Mouse (Mus musculus) layer of hippocampus, postnatal 14 days (tissue): ENCODE measurements around the gene Icmt. TPM values are rescaled to one million over a fixed set of nuclear protein-coding genes. Genes with fewer than 3 reads are reported as not detected.

Experiments used
- DNase-seq, 2 experiments: peaks; one replicate each; pipeline ENCODE4 v3.0.0; 2021 to 2022; ENCODE audit warnings: low spot score in 2 of 2, mixed read lengths in 1 of 2
- long read RNA-seq, 2 experiments: library from polyadenylated mRNA; stranded (forward); transcript quantifications; one replicate each; pipeline ENCODE4 v2.0.0; 2021
- total RNA-seq, 2 experiments: library from RNA; stranded (reverse); gene quantifications; 2 replicates each; pipeline ENCODE4 v1.2.3; 2021

Gene Icmt
- total RNA-seq, result 10 to 100 TPM; 33.8 to 34.6 TPM
- long read RNA-seq, experiment 1, full-length matches to known transcripts, result 8 of 15 reads
- long read RNA-seq, experiment 1, partial matches to known transcripts, result 0 of 15 reads
- long read RNA-seq, experiment 1, other reads (novel, unspliced or antisense), result 7 of 15 reads
- long read RNA-seq, experiment 2, full-length matches to known transcripts, result 18 of 26 reads
- long read RNA-seq, experiment 2, partial matches to known transcripts, result 6 of 26 reads
- long read RNA-seq, experiment 2, other reads (novel, unspliced or antisense), result 2 of 26 reads

- DNase-seq, result peak; percentile 98 to 99
These were observed at the start of gene Icmt for GRCm38 (mm10) chr4:152296874-152297861. TSS of gene Icmt (plus strand) at chr4:152297227.

DNA sequence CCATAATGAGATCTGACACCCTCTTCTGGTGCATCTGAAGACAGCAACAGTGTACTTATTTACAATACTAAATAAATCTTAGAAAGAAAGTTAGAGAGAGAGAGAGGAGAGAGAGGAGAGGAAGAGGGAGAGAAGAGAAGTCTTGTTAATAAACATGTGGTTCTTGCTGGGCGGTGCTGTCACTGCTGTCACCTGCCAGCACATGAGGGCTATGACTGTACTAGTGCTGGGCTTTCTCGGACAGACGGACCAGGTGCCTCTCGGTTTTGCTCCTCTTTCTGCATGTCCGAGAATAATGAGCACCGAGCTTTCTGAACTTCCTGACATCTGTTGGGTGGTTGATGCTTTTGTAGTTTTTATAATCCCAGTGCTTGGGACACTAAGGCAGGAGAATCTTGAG, 46.4 kb upstream of the Icmt start:
- no peak for DNase-seq

- DNase-seq, result no peak
These were observed 43.8 kb upstream of the Icmt start for GRCm38 (mm10) chr4:152253183-152253759.

- peak; percentile 68 to 77 for DNase-seq
These were observed 40.0 kb upstream of the Icmt start for GRCm38 (mm10) chr4:152257070-152257469.

GRCm38 (mm10) chr4:152260451-152260850, 36.6 kb upstream of the Icmt start:
- DNase-seq, result no peak

GRCm38 (mm10) chr4:152262187-152262586, 34.8 kb upstream of the Icmt start:
- DNase-seq, result no peak

GRCm38 (mm10) chr4:152263089-152263488, 33.9 kb upstream of the Icmt start:
- DNase-seq, result no peak

DNA sequence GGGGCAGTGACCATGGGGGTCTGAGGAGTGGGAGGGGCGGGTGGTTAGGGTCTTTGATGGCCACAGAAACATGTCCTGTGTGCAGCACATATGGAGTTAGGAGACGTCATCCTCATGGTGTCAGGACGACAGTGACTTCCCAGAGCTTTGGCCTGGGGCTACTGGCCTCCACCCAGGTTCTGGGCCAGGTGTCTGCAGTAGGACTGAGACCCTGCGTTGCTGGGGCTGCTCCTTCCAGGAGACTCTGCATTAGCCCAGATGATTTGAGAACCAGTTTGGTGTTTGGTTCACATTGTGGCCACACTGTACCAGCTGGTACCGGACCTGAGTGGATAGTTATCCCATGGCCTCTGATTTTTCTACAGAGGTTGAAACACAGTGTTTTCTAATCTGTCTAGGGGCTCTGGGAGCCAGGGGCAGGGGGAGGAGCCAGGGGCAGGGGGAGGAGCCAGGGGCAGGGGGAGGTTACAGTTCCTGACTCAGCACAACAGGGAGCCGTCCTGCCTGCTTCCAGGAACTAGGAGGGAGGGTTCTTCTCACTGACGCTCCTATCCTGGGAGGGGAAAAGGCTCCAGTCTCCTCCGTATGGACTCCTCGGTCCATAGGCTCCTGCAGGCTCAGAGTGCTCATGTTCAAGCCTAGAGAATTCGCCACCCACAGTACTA, 33.4 kb upstream of the Icmt start:
- DNase-seq, result no peak

DNA sequence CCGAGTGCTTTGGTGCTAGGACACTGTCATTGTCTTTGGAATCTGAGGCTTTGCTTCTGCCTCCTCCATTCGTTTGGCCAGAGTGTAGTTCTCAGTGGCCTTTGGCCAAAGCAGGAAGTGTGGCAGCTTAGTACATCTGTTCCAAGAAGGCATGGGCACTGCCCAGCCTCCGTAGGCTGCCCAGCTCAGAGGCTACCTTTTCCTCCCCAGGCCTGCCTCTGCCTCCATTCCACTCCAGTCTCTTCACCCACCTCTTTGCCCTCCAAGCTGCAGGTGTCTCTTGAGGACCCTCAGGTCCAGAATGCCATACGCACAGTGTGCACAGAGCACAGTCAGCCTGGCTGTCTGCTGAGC, 32.9 kb upstream of the Icmt start:
- DNase-seq, result no peak

DNA sequence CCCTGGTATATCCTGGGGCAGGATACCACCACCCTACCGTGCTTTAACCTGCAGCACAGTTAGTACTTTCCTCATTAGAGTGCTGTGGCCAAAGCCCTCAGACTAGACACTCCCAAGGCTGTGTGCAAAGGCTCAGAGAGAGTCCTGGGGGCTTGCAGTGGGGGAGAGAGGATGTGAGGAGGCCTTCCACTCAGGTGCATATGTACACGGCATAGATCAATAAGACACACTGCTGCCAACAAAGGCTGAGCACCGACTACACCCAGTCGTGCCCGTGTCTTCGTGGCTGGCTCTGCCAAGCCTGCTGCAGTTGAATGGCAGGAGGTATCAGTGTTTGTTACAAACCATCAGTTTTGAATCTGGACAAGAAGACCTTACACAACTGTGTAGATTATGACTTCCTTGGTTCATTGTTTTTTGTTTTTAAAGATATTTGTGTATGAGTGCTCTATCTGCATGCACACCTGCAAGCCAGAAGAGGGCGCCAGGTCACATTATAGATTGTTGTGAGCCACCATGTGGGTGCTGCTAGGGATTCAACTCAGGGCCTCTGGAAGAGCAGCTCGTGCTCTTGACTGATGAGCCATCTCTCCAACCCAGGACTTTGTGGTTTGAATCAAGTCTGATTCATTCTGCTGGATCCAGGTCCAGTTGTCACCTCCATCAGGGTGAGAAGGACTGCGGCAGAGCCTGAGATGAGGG, 32.0 kb upstream of the Icmt start:
- DNase-seq, result no peak

GRCm38 (mm10) chr4:152265791-152266190, 31.2 kb upstream of the Icmt start:
- DNase-seq, result no peak

- peak in 1 of 2 experiments; percentile 66 for DNase-seq
These were observed 30.7 kb upstream of the Icmt start for GRCm38 (mm10) chr4:152266236-152266895.

DNA sequence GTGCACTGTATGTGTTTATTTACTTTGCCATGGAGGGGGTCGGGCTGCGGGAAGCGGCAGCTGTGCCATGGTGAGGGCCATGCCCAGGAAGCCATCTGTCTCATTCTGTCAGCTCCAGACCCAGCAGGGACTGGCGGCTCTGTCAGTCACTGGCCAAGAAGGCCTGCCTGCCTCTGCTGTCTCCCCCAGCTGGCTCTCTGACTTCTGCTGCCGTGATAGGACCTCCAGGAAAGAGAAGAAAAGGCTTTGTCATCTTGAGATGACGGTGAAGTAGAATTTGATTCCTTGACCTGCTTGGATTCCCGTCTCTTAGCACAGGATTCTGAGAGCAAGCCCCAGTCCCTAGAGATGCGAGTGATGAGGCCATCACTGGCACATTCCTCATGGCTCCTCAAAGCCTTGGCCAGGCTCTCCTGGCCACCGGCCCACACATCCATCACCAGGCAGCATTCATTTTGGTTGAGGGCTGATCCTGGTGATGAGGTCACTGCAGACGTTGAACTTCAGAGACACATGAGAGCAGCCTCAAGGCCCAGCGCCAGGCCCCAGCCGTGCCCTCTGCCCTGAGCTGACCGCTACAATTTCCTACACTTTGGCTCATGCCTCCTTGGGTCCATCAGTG, 29.2 kb upstream of the Icmt start:
- peak; percentile 47 to 78 for DNase-seq

DNA sequence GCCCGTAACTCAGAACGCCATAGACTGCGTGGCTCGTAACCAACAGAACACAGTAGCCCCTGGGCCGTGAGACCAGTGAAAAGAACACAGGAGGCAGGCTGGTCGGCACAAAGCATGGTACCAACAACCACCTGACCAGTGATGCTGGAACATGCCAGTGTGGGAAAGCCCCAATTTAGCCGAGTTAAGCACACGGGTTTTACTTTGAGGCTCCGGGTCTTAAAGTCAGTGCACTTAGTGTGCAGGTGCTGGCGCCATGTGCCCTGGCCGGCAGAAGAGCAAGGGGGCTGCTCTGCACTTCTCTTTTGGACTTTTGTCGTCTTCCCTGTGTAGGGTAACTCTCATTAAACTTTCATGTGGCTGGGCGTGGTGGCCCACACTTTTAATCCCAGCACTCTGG, 27.1 kb upstream of the Icmt start:
- no peak for DNase-seq

- no peak for DNase-seq
These were observed 26.4 kb upstream of the Icmt start for GRCm38 (mm10) chr4:152270599-152270998.

DNA sequence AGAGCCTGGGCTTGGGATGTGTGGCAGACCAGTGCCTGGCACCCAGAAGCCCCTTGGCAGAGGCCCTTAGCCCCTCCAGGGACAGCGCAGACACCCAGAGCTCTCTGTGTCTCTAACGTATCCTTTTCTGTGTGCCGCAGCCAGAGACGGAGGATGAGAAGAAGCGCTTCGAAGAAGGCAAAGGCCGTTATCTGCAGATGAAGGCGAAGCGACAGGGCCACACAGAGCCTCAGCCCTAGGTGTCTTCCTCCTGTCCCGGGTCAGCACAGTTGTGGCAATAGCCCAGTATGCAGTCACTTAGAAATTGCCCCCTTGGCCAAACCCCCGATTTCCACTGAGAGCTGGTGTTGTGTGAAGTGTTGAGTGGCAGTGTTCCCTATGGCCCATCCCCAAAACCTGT, 25.7 kb upstream of the Icmt start:
- DNase-seq, result no peak

- DNase-seq, result no peak
These were observed 25.0 kb upstream of the Icmt start for GRCm38 (mm10) chr4:152272006-152272405.

DNA sequence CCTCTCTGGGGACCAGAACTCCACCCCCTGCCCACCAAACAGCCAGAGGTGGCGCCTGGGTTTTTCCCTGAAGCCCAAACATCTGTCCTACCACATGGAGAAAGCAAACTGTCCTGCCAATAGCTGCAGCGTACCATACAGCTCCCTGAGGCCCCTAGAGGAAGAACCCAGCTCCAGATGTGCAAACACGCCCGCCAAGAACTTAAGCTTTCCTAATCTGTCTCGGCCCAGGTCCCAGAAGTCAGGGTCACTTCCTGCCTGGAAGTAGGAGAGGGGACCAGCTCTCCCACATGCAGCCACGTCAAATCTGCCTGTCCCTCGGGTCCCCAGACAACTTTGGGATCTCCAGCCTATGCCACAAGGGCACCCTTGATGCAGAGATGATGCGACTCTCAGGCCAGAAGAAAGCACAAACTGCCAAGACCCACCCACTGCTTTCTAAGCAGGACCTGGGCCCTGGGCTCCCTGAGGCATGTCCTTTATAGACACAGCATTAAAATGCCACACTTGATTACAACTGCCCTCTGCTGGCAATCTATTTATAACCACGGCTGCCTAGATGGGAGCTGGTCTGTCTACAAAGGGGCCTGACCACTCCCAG, 24.5 kb upstream of the Icmt start:
- peak in 1 of 2 experiments; percentile 40 for DNase-seq

GRCm38 (mm10) chr4:152273191-152273590, 23.8 kb upstream of the Icmt start:
- no peak for DNase-seq
